Mouse (Mus musculus) bone marrow, adult 2 months (tissue): Measurements from ENCODE around the gene Madcam1.

ENCODE experiments used
- CTCF ChIP-seq: fragments of 200-500 bp; IDR thresholded peaks from 2 replicates; pipeline ENCODE4 v1.5.1; 2011; ENCODE audit warnings: low read length, control low read depth; ENCODE audit not compliant: control insufficient read depth, insufficient read depth
- POLR2A ChIP-seq: fragments of 200-500 bp; IDR thresholded peaks from 2 replicates; pipeline ENCODE4 v1.6.1; 2011; ENCODE audit warnings: low read depth, mild to moderate bottlenecking, control low read depth, low read length, borderline replicate concordance; ENCODE audit not compliant: control insufficient read depth

GRCm38 (mm10) chr10:79660298-79660697, 4.1 kb upstream of the Madcam1 start:
- TF ChIP-seq POLR2A (no peak), CTCF (0 out of 2 replicates have a peak, but pooled peaks have one; percentile 8)
